Mouse (Mus musculus) cerebellum, adult 2 months (tissue): ENCODE results near the gene Sirt4. TPM values are rescaled to one million over a fixed set of nuclear protein-coding genes. Genes with fewer than 3 reads are reported as not detected.

Experiments used
- DNase-seq, 2 experiments: peaks; one replicate each; pipeline ENCODE4 v3.0.0; 2021
- H3K27ac ChIP-seq: fragments of 200-500 bp; 2 replicates; pipeline ENCODE4 v1.5.1; 2012; ENCODE audit warnings: low read length, control low read depth, inconsistent platforms; ENCODE audit not compliant: insufficient read depth
- H3K27me3 ChIP-seq: fragments of 200-500 bp; 2 replicates; pipeline ENCODE4 v1.6.1; 2012; ENCODE audit warnings: inconsistent platforms, mild to moderate bottlenecking, low read length, moderate library complexity; ENCODE audit not compliant: control insufficient read depth, insufficient read depth
- H3K4me1 ChIP-seq: fragments of 200-500 bp; 2 replicates; pipeline ENCODE4 v1.6.1; 2011; ENCODE audit warnings: low read length; ENCODE audit not compliant: control insufficient read depth, insufficient read depth
- H3K4me3 ChIP-seq: fragments of 200-500 bp; replicated peaks from 2 replicates; pipeline ENCODE3; 2011; ENCODE audit warnings: mild to moderate bottlenecking, low read depth, low read length, control low read depth; ENCODE audit not compliant: insufficient read depth
- CTCF ChIP-seq: fragments of 200-500 bp; IDR thresholded peaks from 2 replicates; pipeline ENCODE4 v1.5.1; 2011; ENCODE audit warnings: low read depth, mild to moderate bottlenecking, control low read depth, low read length, moderate library complexity, borderline replicate concordance; ENCODE audit not compliant: insufficient read depth
- POLR2A ChIP-seq: fragments of 200-500 bp; IDR thresholded peaks from 2 replicates; pipeline ENCODE4 v1.6.1; 2011; ENCODE audit warnings: low read length, control low read depth, borderline replicate concordance; ENCODE audit not compliant: insufficient read depth
- WGBS: fragments of 180-500 bp; shearing (Covaris S2); methylation state at CpG from one replicate; pipeline ENCODE4 v1.1.7; 2018; 5-methylcytosine and 5-hydroxymethylcytosine counted together
- polyA plus RNA-seq: library from polyadenylated mRNA; depleted of rRNA; stranded (reverse); fragments of >200 nt; gene quantifications from 2 replicates; pipeline ENCODE4 v1.2.3, GENCODE M21; 2012; rRNA removed

Sirt4 gene
- polyA plus RNA-seq, 1 experiment, result 114 TPM

- H3K4me3 ChIP-seq, result no peak overlapping the region
- H3K27ac ChIP-seq, result no peak overlapping the region; the same call in 1 of the 2 replicates
- no peaks in the 10 kb centered on the region for H3K27me3 ChIP-seq
- 79% methylated on average over 8 of the region's 8 CpGs for WGBS
- peaks cover 19% of the 10 kb centered on the region for H3K4me1 ChIP-seq
- TF ChIP-seq CTCF (no peak), POLR2A (no peak)
- no peak for DNase-seq
Observed at GRCm38 (mm10) chr5:115433191-115433590, 51.3 kb downstream of the Sirt4 start.

GRCm38 (mm10) chr5:115432395-115432794, 52.1 kb downstream of the Sirt4 start:
- no peak for DNase-seq
- no peaks in the 10 kb centered on the region for H3K27me3 ChIP-seq
- TF ChIP-seq CTCF (no peak), POLR2A (no peak)
- H3K4me3 ChIP-seq, result no peak overlapping the region
- 62% methylated on average over 11 of the region's 11 CpGs for WGBS
- H3K27ac ChIP-seq, result no peak overlapping the region
- H3K4me1 ChIP-seq, result peaks cover 21% of the 10 kb centered on the region

- no peak overlapping the region for H3K4me3 ChIP-seq
- no peaks in the 10 kb centered on the region for H3K27me3 ChIP-seq
- DNase-seq, result no peak
- TF ChIP-seq CTCF (no peak), POLR2A (no peak)
- H3K4me1 ChIP-seq, result peaks cover 19% of the 10 kb centered on the region
- H3K27ac ChIP-seq, result no peak overlapping the region; the same call in 1 of the 2 replicates
- 58% methylated on average over 7 of the region's 7 CpGs for WGBS
Observed at GRCm38 (mm10) chr5:115431898-115432259, 52.6 kb downstream of the Sirt4 start.

DNA sequence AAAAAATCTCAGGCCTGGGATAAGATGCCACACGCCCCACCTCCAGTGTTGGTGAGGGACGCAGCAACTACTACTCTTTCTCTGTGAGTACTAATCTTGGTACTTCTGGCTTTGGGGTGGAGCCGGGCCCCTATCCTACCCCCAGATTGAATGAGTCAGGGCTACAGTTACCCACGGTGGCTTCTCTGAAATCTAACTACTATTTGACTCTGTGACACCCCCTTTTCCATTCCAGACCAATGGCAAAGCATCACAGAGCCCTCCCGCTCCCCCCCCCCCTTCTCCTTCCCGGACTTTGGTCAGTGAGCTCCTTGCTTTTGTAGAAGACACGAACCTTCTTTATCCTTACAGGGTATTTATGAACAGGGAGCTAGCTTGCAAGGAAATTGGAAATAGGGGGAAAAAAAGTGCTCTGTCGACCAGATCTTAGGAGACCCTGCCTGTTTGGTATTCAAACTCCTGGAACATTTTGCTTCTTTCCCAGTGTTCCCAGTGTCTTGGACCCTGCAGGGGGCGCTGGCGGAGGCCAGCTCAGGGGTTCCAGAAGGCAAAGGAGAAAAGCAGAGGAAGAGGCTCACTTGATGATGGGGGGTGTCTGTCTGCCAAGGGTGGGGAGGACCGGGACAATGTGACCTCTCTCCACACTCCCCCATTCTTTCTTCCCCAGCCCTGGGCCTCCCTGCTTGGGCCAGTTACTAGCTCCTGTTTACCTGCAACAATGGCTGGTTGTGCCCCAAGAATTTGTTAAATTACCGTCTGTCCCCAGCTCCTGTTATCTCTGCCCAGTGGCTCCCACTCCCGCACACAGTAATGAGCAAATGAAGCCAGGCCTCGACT, 53.2 kb downstream of the Sirt4 start:
- Histone ChIP-seq H3K27ac (no peak overlapping the region; the same call in 1 of the 2 replicates), H3K27me3 (no peaks in the 10 kb centered on the region), H3K4me3 (peak overlapping the region; percentile 45), H3K4me1 (peaks cover 18% of the 10 kb centered on the region)
- peak; percentile 39 to 49 for DNase-seq
- TF ChIP-seq POLR2A (no peak), CTCF (peak; percentile 32; the same call in 1 of the 2 replicates)
- WGBS, result 41% methylated on average over 14 of the region's 14 CpGs

DNA sequence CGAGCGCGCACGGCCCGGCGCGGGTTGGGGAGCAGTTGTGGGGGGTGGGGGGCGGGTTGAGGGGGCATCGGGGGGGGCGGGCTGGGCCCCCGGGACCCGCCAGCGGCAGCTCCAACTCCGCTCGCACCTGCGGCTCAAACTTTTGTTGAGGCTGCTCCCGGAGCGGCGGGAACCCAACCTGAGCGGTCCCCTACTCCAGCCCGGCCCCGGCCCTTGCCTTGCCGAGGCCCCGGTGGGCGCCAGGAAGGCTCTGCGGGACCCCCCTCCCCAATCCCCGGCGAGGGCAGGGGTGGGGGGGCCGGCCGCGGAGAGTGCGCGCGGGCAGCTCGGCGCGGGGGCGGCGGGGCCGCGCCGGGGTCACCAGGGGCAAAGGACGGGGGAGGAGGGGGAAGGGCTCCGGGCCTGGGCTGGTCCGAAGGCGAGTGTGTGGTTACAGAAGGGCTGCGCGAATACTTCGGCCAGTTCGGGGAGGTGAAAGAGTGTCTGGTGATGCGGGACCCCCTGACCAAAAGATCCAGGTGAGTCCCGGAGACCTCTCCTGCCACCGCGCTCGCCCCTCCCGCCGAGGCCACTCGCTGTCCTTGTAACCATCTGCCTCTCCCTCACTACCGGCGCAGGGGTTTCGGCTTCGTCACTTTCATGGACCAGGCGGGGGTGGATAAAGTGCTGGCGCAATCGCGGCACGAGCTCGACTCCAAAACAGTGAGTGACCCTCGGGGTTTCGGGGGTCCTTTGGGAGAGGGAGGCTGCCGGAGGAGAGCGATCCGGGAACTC, 54.2 kb downstream of the Sirt4 start:
- peak overlapping the region; percentile 45 for H3K4me3 ChIP-seq
- no peak overlapping the region for H3K27ac ChIP-seq
- TF ChIP-seq POLR2A, result no peak
- TF ChIP-seq CTCF, result no peak
- H3K4me1 ChIP-seq, result peaks cover 14% of the 10 kb centered on the region
- DNase-seq, result peak in 1 of 2 experiments; percentile 43
- no peaks in the 10 kb centered on the region for H3K27me3 ChIP-seq
- 3% methylated on average over 63 of the region's 73 CpGs for WGBS

DNA sequence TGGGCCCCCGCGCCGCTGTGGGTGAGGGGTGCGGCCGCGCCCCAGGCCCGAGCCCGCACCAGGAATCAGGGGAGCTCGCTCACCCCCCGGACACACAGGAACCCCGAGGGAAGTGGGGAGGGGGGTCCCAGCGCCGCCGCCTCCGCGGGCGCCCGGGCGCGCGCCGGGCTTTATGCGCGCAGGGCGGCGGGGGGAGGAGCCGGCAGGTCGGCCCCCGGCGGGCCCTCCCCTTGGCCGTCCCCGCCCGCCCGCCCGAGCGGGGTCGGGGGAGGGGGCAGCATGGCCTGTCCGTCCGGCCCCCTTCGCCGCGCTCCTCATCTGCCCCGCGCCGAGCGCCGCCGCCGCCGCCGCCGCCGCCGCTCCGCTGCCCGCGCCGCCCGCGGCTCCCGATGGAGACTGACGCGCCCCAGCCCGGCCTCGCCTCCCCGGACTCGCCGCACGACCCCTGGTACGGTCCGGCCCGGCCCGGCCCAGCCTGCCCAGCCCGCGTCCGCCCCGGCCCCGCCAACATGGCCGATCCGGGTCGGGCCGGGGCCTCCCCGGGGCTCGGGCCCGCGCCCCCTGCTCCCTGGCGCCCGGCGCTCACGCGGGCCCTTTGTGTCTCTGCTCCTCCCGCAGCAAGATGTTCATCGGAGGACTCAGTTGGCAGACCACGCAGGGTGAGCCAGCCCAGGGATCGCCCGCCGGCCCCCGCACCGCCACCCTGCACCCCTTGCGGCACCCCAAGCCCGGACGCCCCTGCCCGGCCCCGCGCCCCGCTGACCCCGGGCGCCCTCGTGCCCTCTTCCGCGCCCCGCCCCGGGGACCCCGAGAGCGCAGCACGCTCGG, 55.0 kb downstream of the Sirt4 start, which contains the start of gene Msi1:
Msi1 (plus strand) TSS at position 241 of the 828 bp plus-strand sequence.
- H3K27me3 ChIP-seq, result no peaks in the 10 kb centered on the region
- TF ChIP-seq POLR2A, result no peak
- TF ChIP-seq CTCF, result no peak
- DNase-seq, result peak in 1 of 2 experiments; percentile 47
- H3K4me3 ChIP-seq, result peak within 1 kb of the TSS; percentile 55
- H3K27ac ChIP-seq, result no peak within 1 kb of the TSS
- peaks cover 6% of the 10 kb centered on the region; the same call in 1 of the 2 replicates for H3K4me1 ChIP-seq
- under 1% methylated on average over 94 of the region's 117 CpGs for WGBS

DNA sequence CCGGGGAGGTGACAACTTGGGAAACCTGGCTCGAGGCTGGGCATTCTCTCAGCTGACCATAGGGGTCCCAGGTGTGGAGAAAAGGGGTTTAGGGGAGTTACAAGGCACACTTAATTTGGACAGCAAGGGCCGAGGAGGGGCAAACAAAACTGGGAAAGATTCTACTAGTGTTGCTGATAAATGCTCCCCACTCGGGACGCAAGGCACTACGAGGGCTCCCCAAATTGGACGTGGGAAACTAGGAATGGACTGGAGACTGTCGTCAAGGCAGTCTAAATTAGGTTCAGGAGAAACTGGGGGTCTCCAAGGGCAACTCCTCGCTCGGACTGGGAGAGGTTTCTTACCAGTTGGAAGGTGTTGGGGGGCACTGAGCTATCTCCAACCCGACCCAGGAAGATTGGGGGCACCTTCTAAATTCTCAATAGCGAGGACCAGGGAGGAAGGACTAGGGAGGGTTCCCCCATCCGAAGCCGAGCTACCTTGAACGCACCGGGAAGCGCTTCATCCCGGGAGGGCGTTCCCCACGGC, 55.6 kb downstream of the Sirt4 start:
- WGBS, result 7% methylated on average over 20 of the region's 20 CpGs
- Histone ChIP-seq H3K4me3 (peak overlapping the region; percentile 55), H3K4me1 (0 out of 2 replicates have a peak, but pooled peaks cover 3% of the 10 kb centered on the region), H3K27me3 (no peaks in the 10 kb centered on the region), H3K27ac (no peak overlapping the region)
- no peak for TF ChIP-seq CTCF
- no peak for TF ChIP-seq POLR2A
- DNase-seq, result no peak

Other genes starting within 250 kb of the Sirt4 start
- gene Pop5, start 248.9 kb downstream of the Sirt4 start, polyA plus RNA-seq, result 168 and 177 TPM in 2 replicates
- 141 and 151 TPM in 2 replicates for gene Rnf10, start 211.8 kb downstream of the Sirt4 start, polyA plus RNA-seq
- gene Coq5, start 205.1 kb downstream of the Sirt4 start, polyA plus RNA-seq, result 39.5 and 39.8 TPM in 2 replicates
- 381 and 416 TPM in 2 replicates for gene Dynll1, start 183.7 kb downstream of the Sirt4 start, polyA plus RNA-seq
- gene Srsf9, start 157.5 kb downstream of the Sirt4 start, polyA plus RNA-seq, result 60.1 and 65.0 TPM in 2 replicates
- 32.8 and 33.6 TPM in 2 replicates for gene Gatc, start 143.5 kb downstream of the Sirt4 start, polyA plus RNA-seq
- gene Triap1, start 143.5 kb downstream of the Sirt4 start, polyA plus RNA-seq, result 29.7 and 30.3 TPM in 2 replicates
- 2,268 and 2,327 TPM in 2 replicates for gene Cox6a1, start 135.7 kb downstream of the Sirt4 start, polyA plus RNA-seq
- 56.5 and 60.4 TPM in 2 replicates for gene Msi1, start 55.1 kb downstream of the Sirt4 start, polyA plus RNA-seq
- gene Pla2g1b, start 18.5 kb downstream of the Sirt4 start, polyA plus RNA-seq, result not detected in 2 replicates
- 194 and 240 TPM in 2 replicates for gene Pxn, start 22.0 kb upstream of the Sirt4 start, polyA plus RNA-seq
- 478 and 485 TPM in 2 replicates for gene Rplp0, start 74.7 kb upstream of the Sirt4 start, polyA plus RNA-seq
- gene Gcn1l1, start 80.5 kb upstream of the Sirt4 start, polyA plus RNA-seq, result 39.3 and 40.9 TPM in 2 replicates
- gene Rab35, start 147.2 kb upstream of the Sirt4 start, polyA plus RNA-seq, result 86.2 and 87.8 TPM in 2 replicates
- gene Bicdl1, start 246.9 kb upstream of the Sirt4 start, polyA plus RNA-seq, result 121 and 127 TPM in 2 replicates